Mouse (Mus musculus) MEL (cell line): Measurements from ENCODE around the gene Uggt2. TPM values are rescaled to one million over a fixed set of nuclear protein-coding genes. Genes with fewer than 3 reads are reported as not detected.

ENCODE experiments used
- DNase-seq: peaks from one replicate; pipeline ENCODE4 v3.0.0; 2011; ENCODE audit warnings: low read depth, low spot score
- H3K27ac ChIP-seq: 2 replicates; pipeline ENCODE4 v1.5.1; 2012; ENCODE audit warnings: low read depth, mild to moderate bottlenecking, control low read depth, low read length, moderate library complexity; ENCODE audit not compliant: control insufficient read depth
- H3K27me3 ChIP-seq, 2 experiments: fragments of 150-350 bp in 1 of 2; sonication (generic) in 1 of 2; 2 replicates each; pipeline ENCODE4 v1.6.1; 2012; ENCODE audit warnings: low read length in 2 of 2, mild to moderate bottlenecking in 2 of 2, improper control_type of control experiment in 1 of 2, moderate library complexity in 1 of 2; ENCODE audit not compliant: insufficient read depth in 2 of 2, control insufficient read depth in 1 of 2
- H3K36me3 ChIP-seq, 2 experiments: 2 replicates each; pipeline ENCODE4 v1.6.1; 2012 to 2014; ENCODE audit warnings: low read length in 2 of 2, improper control_type of control experiment in 1 of 2, inconsistent platforms in 1 of 2, mild to moderate bottlenecking in 1 of 2; ENCODE audit not compliant: insufficient read depth in 2 of 2, control insufficient read depth in 1 of 2
- H3K4me1 ChIP-seq, 2 experiments: fragments of 150-350 bp in 1 of 2; sonication (generic) in 1 of 2; 2 replicates each; pipeline ENCODE4 v1.6.1; 2012; ENCODE audit warnings: low read length in 2 of 2, improper control_type of control experiment in 1 of 2, mild to moderate bottlenecking in 1 of 2; ENCODE audit not compliant: insufficient read depth in 2 of 2, control insufficient read depth in 1 of 2
- H3K4me3 ChIP-seq, 2 experiments: fragments of 150-350 bp in 1 of 2; sonication (generic) in 1 of 2; 2 replicates each; pipeline ENCODE4 v1.5.1; 2012; ENCODE audit warnings: low read depth in 2 of 2, low read length in 2 of 2, mild to moderate bottlenecking in 2 of 2, moderate library complexity in 2 of 2, control low read depth in 1 of 2, improper control_type of control experiment in 1 of 2; ENCODE audit not compliant: control insufficient read depth in 1 of 2, insufficient read depth in 1 of 2
- H3K79me2 ChIP-seq: 2 replicates; pipeline ENCODE4 v1.6.1; 2012; ENCODE audit warnings: mild to moderate bottlenecking, low read length, moderate library complexity; ENCODE audit not compliant: control insufficient read depth, poor library complexity, insufficient read depth
- H3K9ac ChIP-seq: 2 replicates; pipeline ENCODE4 v1.6.1; 2012; ENCODE audit warnings: low read depth, mild to moderate bottlenecking, control low read depth, low read length, moderate library complexity; ENCODE audit not compliant: control insufficient read depth, poor library complexity, severe bottlenecking
- H3K9me3 ChIP-seq: fragments of 150-350 bp; sonication (generic); replicated peaks from 2 replicates; pipeline ENCODE4 v1.6.1; 2012; ENCODE audit warnings: mild to moderate bottlenecking, low read length, improper control_type of control experiment, moderate library complexity; ENCODE audit not compliant: insufficient read depth
- CHD1 ChIP-seq: IDR thresholded peaks from 2 replicates; pipeline ENCODE4 v1.6.1; 2012; ENCODE audit warnings: low read depth, mild to moderate bottlenecking, inconsistent platforms, low read length, improper control_type of control experiment
- E2F4 ChIP-seq: IDR thresholded peaks from 2 replicates; pipeline ENCODE4 v1.6.1; 2011; ENCODE audit warnings: low read depth, low read length, improper control_type of control experiment, borderline replicate concordance
- EP300 ChIP-seq, 2 experiments: IDR thresholded peaks; 2 replicates each; pipeline ENCODE4 v1.6.1; 2011; ENCODE audit warnings: improper control_type of control experiment in 2 of 2, low read length in 2 of 2, low read depth in 1 of 2, mild to moderate bottlenecking in 1 of 2
- ETS1 ChIP-seq: IDR thresholded peaks from 2 replicates; pipeline ENCODE4 v1.6.1; 2012; ENCODE audit warnings: low read depth, mild to moderate bottlenecking, inconsistent platforms, low read length, improper control_type of control experiment, moderate library complexity
- GABPA ChIP-seq: IDR thresholded peaks from 2 replicates; pipeline ENCODE4 v1.6.1; 2012; ENCODE audit warnings: low read depth, mild to moderate bottlenecking, inconsistent platforms, low read length, improper control_type of control experiment, moderate library complexity
- GATA1 ChIP-seq: IDR thresholded peaks from 2 replicates; pipeline ENCODE4 v1.6.1; 2011; ENCODE audit warnings: low read depth, low read length, improper control_type of control experiment
- HCFC1 ChIP-seq: IDR thresholded peaks from 2 replicates; pipeline ENCODE4 v1.6.1; 2012; ENCODE audit warnings: low read depth, mild to moderate bottlenecking, inconsistent platforms, low read length, improper control_type of control experiment, moderate library complexity
- JUND ChIP-seq: IDR thresholded peaks from 2 replicates; pipeline ENCODE4 v1.6.1; 2011; ENCODE audit warnings: low read depth, mild to moderate bottlenecking, improper control_type of control experiment, low read length
- KAT2A ChIP-seq: conservative IDR thresholded peaks from 2 replicates; pipeline ENCODE4 v1.6.1; 2012; ENCODE audit warnings: low read depth, low read length, improper control_type of control experiment, inconsistent platforms
- MAFK ChIP-seq: IDR thresholded peaks from 2 replicates; pipeline ENCODE4 v1.6.1; 2011; ENCODE audit warnings: low read depth, mild to moderate bottlenecking, low read length, improper control_type of control experiment, borderline replicate concordance
- MAZ ChIP-seq: IDR thresholded peaks from 2 replicates; pipeline ENCODE4 v1.6.1; 2012; ENCODE audit warnings: low read depth, mild to moderate bottlenecking, inconsistent platforms, low read length, improper control_type of control experiment
- MEF2A ChIP-seq: IDR thresholded peaks from 2 replicates; pipeline ENCODE4 v1.6.1; 2014; ENCODE audit warnings: low read depth, mild to moderate bottlenecking, inconsistent platforms, low read length, improper control_type of control experiment; ENCODE audit not compliant: poor library complexity, insufficient replicate concordance, severe bottlenecking; ENCODE audit errors: extremely low read depth
- MXI1 ChIP-seq: IDR thresholded peaks from 2 replicates; pipeline ENCODE4 v1.6.1; 2011; ENCODE audit warnings: mild to moderate bottlenecking, low read depth, low read length, improper control_type of control experiment
- MYB ChIP-seq: IDR thresholded peaks from 2 replicates; pipeline ENCODE4 v1.6.1; 2011; ENCODE audit warnings: mild to moderate bottlenecking, low read depth, low read length, improper control_type of control experiment
- MYC ChIP-seq: IDR thresholded peaks from 2 replicates; pipeline ENCODE4 v1.6.1; 2011; ENCODE audit warnings: low read depth, mild to moderate bottlenecking, low read length, improper control_type of control experiment, moderate library complexity
- NELFE ChIP-seq: IDR thresholded peaks from 2 replicates; pipeline ENCODE4 v1.6.1; 2011; ENCODE audit warnings: low read depth, low read length, improper control_type of control experiment
- NRF1 ChIP-seq: IDR thresholded peaks from 2 replicates; pipeline ENCODE4 v1.6.1; 2014; ENCODE audit warnings: low read depth, mild to moderate bottlenecking, inconsistent platforms, low read length, improper control_type of control experiment, moderate library complexity; ENCODE audit not compliant: poor library complexity, insufficient read depth, severe bottlenecking
- POLR2A ChIP-seq, 2 experiments: IDR thresholded peaks; 2 replicates each; pipeline ENCODE4 v1.6.1; 2011 to 2012; ENCODE audit warnings: low read length in 2 of 2, mild to moderate bottlenecking in 2 of 2, control low read depth in 1 of 2, improper control_type of control experiment in 1 of 2, low read depth in 1 of 2, moderate library complexity in 1 of 2; ENCODE audit not compliant: control insufficient read depth in 1 of 2, insufficient read depth in 1 of 2, poor library complexity in 1 of 2
- POLR2AphosphoS2 ChIP-seq: IDR thresholded peaks from 2 replicates; pipeline ENCODE4 v1.6.1; 2011; ENCODE audit warnings: low read length, improper control_type of control experiment
- POLR2AphosphoS5 ChIP-seq: IDR thresholded peaks from 2 replicates; pipeline ENCODE4 v1.6.1; 2012; ENCODE audit warnings: low read depth, borderline replicate concordance, mild to moderate bottlenecking, inconsistent platforms, low read length, moderate library complexity, mixed read lengths
- RAD21 ChIP-seq: IDR thresholded peaks from 2 replicates; pipeline ENCODE4 v1.6.1; 2011; ENCODE audit warnings: mild to moderate bottlenecking, low read depth, low read length, improper control_type of control experiment
- RCOR1 ChIP-seq: IDR thresholded peaks from 2 replicates; pipeline ENCODE4 v1.6.1; 2012; ENCODE audit warnings: low read depth, mild to moderate bottlenecking, inconsistent platforms, low read length, improper control_type of control experiment
- SMC3 ChIP-seq: IDR thresholded peaks from 2 replicates; pipeline ENCODE4 v1.6.1; 2011; ENCODE audit warnings: low read depth, low read length, improper control_type of control experiment
- TAL1 ChIP-seq: IDR thresholded peaks from 2 replicates; pipeline ENCODE4 v1.6.1; 2012; ENCODE audit warnings: mild to moderate bottlenecking, inconsistent platforms, low read length, moderate library complexity, mixed read lengths
- UBTF ChIP-seq: IDR thresholded peaks from 2 replicates; pipeline ENCODE4 v1.6.1; 2012; ENCODE audit warnings: low read depth, mild to moderate bottlenecking, inconsistent platforms, low read length, improper control_type of control experiment, moderate library complexity, borderline replicate concordance; ENCODE audit not compliant: insufficient read depth
- USF1 ChIP-seq: IDR thresholded peaks from 2 replicates; pipeline ENCODE4 v1.6.1; 2014; ENCODE audit warnings: low read depth, mild to moderate bottlenecking, inconsistent platforms, low read length, improper control_type of control experiment, moderate library complexity
- USF2 ChIP-seq, 2 experiments: IDR thresholded peaks; 2 replicates each; pipeline ENCODE4 v1.6.1; 2011 to 2012; ENCODE audit warnings: improper control_type of control experiment in 2 of 2, low read length in 2 of 2, borderline replicate concordance in 1 of 2, inconsistent platforms in 1 of 2, low read depth in 1 of 2, mild to moderate bottlenecking in 1 of 2; ENCODE audit not compliant: insufficient read depth in 1 of 2
- ZC3H11A ChIP-seq: IDR thresholded peaks from 2 replicates; pipeline ENCODE4 v1.6.1; 2012; ENCODE audit warnings: low read depth, mild to moderate bottlenecking, inconsistent platforms, low read length, improper control_type of control experiment
- ZKSCAN1 ChIP-seq: IDR thresholded peaks from 2 replicates; pipeline ENCODE4 v1.6.1; 2012; ENCODE audit warnings: low read depth, mild to moderate bottlenecking, inconsistent platforms, low read length, improper control_type of control experiment, moderate library complexity
- ZMIZ1 ChIP-seq: IDR thresholded peaks from 2 replicates; pipeline ENCODE4 v1.6.1; 2012; ENCODE audit warnings: low read depth, mild to moderate bottlenecking, inconsistent platforms, low read length, improper control_type of control experiment, moderate library complexity
- polyA plus RNA-seq, 2 experiments: library from polyadenylated mRNA; stranded (reverse) in 1 of 2; unstranded in 1 of 2; fragments of >175 nt in 1 of 2; fragments of >200 nt in 1 of 2; gene quantifications; 2 replicates each; pipeline versions ENCODE4 v1.2.1 to v1.2.4; 2012; ENCODE audit warnings: low replicate concordance in 2 of 2, low read depth in 1 of 2; ENCODE audit not compliant: insufficient read length in 2 of 2, insufficient read depth in 1 of 2, missing spikeins in 1 of 2
- total RNA-seq: library from RNA; depleted of rRNA; stranded (reverse); fragments of 300-350 nt; gene quantifications from 2 replicates; pipeline ENCODE4 v1.2.3, GENCODE M21; 2012

Uggt2 gene
- total and polyA plus RNA-seq, 3 experiments: 0.23 to 0.31 TPM; not detected in 1

- no peak for TF ChIP-seq POLR2A (IDR thresholded peaks at IDR 0.05; ENCODE audit: control insufficient read depth in 1 of 2, insufficient read depth in 1 of 2, low read depth in 1 of 2, low read length in 2 of 2, poor library complexity in 1 of 2)
- TF ChIP-seq ETS1: no peak
- TF ChIP-seq MAFK: no peak
- TF ChIP-seq ZMIZ1: no peak
- TF ChIP-seq UBTF: no peak
- no peak for TF ChIP-seq E2F4
- TF ChIP-seq MXI1: peak; percentile 44
- TF ChIP-seq MEF2A: no peak
- TF ChIP-seq USF1: no peak
- no peak for TF ChIP-seq MYB
- no peak for TF ChIP-seq NELFE
- peak; percentile 60 for TF ChIP-seq SMC3
- TF ChIP-seq RAD21: peak; percentile 51
- no peak for TF ChIP-seq KAT2A
- TF ChIP-seq USF2 (IDR thresholded peaks at IDR 0.05; ENCODE audit: borderline replicate concordance in 1 of 2, insufficient read depth in 1 of 2, low read depth in 1 of 2, low read length in 2 of 2): no peak
- TF ChIP-seq MYC: 0 out of 2 replicates have a peak, but pooled peaks have one; percentile 29
- no peak for TF ChIP-seq NRF1
- no peak for TF ChIP-seq RCOR1
- TF ChIP-seq GABPA: no peak
- TF ChIP-seq GATA1: no peak
- no peak for TF ChIP-seq JUND
- TF ChIP-seq, all 39 proteins: peak for 9
These were observed 112.3 kb downstream of the Uggt2 start (continued) for GRCm38 (mm10) chr14:118986653-118987522.

DNA sequence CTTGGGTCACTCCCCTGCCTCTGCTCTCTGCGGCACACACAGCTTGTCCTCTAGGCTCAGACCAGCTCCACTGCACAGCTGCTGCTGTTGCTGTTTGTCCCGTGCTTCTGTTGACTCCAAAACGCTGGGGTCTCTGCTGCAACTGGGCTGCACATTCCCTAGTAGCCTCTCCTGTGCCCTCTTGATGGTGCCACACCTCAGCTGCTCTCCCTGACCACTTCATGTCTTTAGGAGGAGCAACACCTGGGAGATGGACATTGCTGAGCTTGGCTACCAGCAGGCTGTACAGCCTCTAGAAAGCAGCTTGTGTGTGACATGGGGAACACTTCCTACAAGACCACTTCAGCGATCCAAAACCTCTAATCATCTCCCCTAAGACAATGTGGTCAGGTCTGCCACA, 115.1 kb downstream of the Uggt2 start:
- Histone ChIP-seq H3K9me3 (no peaks in the 10 kb centered on the region), H3K4me1 (peaks cover 0 to 2% of the 10 kb centered on the region in 2 experiments; a peak in 1 of 4 replicates), H3K27me3 (no peaks in the 10 kb centered on the region), H3K4me3 (no peak overlapping the region), H3K9ac (no peak overlapping the region), H3K79me2 (no peaks in the 10 kb centered on the region), H3K36me3 (no peaks in the 10 kb centered on the region), H3K27ac (no peak overlapping the region)
- TF ChIP-seq TAL1 (no peak), ZC3H11A (no peak), ZKSCAN1 (no peak), MYB (no peak), GABPA (no peak), POLR2A (IDR thresholded peaks at IDR 0.05; ENCODE audit: control insufficient read depth in 1 of 2, insufficient read depth in 1 of 2, low read depth in 1 of 2, low read length in 2 of 2, poor library complexity in 1 of 2) (no peak), CHD1 (no peak), NELFE (no peak), EP300 (IDR thresholded peaks at IDR 0.05; ENCODE audit: low read depth in 1 of 2, low read length in 2 of 2) (no peak), GATA1 (no peak), ETS1 (no peak), RCOR1 (no peak), POLR2AphosphoS2 (no peak), MAZ (no peak), RAD21 (no peak), HCFC1 (no peak), POLR2AphosphoS5 (no peak), JUND (no peak)
- no peak for DNase-seq
